Mouse (Mus musculus) mesoderm, embryonic 11.5 days (tissue): ENCODE measurements around the gene Ascc1.
A peak's percentile ranks its signal among the peaks of the same experiment; 100 is the strongest.

Experiments used
- DNase-seq: peaks from one replicate; pipeline ENCODE4 v3.0.0-alpha.2; 2012; ENCODE audit warnings: low read depth, low spot score

Gene Ascc1

DNA sequence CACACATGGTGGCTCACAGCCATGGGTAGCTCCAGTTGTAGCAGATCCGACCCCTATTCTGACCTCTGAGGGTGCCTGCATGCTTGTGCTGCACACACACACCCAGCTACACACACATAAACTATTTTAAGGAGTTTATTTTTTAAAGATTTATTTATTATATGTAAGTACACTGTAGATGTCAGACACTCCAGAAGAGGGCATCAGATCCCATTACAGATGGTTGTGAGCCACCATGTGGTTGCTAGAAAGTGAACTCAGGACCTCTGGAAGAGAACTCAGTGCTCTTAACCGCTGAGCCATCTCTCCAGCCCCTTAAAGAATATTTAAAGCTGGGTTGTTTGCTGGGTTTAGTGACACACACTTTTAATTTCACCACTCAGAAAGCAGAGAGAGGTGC is 16.7 kb downstream of the Ascc1 start:
- DNase-seq = no peak

DNA sequence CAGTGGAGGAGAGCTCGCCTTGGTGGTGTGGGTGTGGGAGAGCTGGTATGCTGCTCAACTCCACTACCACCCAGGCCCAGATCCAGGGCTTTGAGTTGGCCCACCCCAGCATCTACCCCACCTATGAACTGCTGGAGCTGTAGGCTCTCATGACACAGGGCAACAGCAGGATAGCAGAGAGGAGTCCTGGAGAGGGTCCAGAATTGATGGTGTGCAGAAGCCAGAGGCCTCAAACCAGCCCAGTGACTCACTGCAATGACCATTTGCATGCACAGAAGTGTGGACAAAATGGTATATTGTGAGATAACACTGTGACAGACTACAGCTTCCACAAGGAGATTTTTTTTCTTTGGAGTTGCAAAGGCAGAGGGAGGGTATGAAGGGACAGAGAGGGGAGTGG is 21.1 kb downstream of the Ascc1 start:
- no peak for DNase-seq

DNA sequence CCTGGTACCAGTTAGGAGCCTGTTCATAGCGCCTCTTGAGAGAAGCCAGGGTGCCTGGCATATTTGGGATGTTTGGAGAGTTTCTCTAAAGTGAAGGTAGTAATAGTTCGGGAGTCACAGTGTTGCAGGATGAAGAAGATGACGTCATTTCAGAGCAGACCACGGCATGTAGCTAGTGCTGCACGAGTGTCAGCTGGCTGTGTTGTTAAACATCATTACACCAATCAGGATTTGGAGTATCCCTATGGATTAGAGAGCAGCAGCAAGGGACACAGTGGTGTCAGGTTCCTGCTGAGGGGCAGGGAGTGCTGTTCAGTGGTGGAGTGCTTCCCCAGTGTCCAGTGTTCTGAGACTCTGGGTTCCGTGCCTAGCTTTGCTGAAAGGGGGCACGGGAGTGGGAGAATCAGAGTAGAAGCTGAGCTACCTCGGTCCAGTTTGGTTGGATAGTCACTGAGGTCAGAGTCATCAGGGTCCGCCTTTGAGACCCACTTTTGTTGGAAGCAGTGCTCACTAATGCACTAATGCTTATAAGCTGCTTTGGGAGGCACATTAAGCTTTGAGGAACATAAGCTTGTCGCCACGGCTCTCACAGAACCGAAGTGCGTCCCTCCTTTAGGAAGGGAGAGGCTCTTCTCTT is 24.3 kb downstream of the Ascc1 start:
- no peak for DNase-seq

DNA sequence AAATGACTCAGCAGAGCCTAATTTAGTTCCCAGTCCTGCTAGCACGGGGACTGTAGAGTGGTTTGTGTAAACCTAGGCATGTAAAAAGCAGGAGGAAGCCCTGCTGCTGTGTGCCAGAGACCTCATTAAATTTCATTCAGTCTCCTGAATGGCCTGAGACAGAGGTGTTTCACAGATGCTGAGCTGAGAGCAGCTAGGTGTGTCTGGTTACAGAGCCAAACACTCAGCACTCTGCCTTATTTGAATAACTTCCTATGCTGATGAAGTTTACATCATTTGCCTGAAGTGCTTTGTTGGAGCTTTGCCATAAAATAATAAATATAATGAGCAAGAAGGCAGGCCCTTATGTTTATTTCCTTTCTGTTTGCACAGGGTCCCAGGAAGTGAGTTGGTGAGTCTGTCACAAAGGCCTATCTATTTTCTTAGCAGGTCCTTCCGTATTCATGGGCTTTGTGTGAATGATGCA is 25.0 kb downstream of the Ascc1 start:
- DNase-seq = no peak

DNA sequence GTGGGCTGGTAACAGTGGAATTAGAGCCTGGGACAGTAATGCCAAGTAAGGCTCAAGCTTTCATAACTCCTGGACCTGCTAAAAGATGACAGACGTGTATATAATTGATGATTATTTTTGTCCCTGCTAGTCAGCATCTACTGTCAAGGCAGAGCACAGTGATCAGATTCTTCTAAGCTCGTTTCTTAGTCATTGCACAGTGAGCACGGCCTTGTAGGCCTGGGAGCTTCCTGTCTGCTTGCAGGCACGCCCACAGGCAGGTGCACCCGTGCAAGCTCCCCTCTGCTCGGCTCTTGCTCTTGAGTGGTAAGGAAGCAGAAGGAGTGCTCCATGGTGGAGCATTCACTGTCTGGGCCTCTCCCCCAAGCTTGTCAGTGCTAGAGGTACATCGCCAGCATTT is 25.6 kb downstream of the Ascc1 start:
- DNase-seq = no peak

DNA sequence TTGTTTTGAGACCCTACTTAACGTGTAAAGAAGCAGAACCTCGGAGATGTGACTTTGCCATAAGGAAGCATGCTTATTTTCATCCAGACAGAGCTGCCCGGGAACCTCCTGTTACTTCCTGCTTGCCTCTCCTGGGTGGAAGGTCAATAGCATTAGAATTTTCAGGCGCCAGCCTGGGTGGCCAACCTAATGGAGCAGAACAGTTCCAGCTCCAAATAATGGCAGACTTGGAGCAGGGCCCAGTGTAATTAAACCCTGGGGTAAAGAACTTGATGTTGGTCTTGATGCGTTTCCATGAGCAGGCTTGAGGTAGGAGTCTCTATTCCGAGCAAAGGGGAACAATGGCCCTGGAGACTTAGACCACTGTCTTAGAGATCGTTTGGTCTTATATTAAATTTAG is 26.4 kb downstream of the Ascc1 start:
- DNase-seq = no peak

DNA sequence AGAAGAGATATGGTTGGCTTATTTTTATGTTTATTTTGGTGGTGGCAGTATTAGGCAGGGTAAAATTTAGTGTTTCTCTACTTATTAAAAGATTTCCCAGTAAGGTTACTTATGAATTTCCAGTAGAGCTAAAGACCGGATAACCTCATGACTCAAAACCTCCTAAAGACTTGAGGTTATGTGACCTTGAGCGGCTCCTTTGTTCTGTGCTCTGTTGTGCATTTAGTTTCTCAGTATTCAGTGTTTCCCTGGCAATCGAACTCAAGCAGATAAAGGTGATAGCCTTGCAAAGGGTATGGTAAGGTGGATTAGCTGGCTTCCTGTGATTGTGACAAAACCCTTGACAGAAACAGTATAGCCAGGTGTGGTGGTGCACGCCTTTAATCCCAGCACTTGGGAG is 26.8 kb downstream of the Ascc1 start:
- DNase-seq = no peak

DNA sequence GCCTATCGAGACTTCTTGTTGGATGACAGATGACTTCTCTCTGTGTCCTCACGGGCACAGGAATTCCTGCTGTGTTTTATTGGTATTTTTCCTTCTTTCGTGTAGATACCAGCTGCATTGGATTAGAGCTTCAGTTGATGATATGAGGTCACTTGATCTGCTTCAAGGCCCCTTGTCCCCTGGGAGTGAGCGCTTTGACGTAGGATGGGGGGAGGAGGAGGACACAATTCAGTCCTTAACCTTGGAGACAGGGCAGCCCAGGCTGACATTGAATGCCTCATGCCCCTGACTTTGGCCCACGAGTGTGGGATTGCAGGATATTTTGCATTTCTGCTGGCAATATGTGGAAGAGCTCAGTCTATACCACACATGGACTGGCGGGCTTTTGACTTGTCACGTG is 29.0 kb downstream of the Ascc1 start:
- DNase-seq = peak; percentile 31

DNA sequence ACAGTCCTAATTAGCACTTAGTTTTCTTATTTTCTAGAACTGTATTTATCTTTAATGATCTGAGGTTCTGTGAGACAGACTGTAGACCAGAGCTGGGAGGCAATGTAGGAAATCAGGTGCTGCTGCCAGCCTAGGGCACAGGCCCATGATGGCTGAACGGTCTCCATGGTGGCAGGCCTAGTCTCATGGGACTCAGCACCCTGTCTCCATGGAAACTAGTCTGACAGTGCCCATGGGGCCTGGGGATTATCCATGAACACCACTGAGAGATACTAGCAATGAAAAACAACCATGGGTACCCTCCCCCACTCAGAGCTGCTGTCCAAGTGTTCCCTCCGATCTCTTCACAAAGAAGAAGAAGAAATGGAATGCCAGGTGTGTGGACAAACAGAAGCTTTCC is 29.4 kb downstream of the Ascc1 start:
- DNase-seq = no peak

DNA sequence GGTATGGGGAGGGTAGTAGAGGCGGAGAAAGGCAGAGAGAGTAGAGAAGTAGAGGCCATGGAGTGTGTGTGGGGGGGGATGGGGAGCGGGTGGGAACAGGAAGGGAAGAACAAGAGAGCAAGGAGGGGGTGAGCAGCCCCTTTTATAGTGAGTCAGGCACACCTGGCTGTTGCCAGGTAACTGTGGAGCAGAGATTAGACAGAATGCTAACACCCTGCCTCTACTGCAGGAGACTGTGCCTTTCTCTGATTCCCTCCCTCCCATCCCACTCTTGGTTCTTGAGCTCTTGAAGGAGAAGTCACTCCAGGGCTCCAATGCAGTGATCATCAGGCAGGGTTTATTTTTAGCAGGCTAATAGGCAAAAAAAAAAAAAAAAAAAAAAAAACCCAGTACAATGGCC is 30.0 kb downstream of the Ascc1 start:
- DNase-seq = no peak

DNA sequence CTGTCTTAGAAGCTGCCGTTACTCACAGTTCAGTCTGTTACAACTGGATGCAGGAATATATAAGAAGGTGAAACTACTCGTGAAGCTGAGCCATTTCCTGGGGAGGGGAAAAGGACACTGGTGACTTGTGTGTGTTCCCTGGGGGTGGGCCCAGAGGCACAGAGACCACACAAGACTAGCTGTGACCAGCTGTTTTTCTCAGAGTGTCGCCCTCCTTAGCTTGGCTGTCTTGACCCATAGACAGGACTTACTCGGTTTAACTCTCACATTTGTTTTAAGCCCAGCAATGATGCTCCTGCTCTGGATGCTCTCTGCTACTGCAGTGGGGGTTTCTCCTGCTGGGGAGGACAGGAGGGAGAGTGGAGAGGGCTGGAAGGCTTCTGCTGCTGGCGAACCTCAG is 30.5 kb downstream of the Ascc1 start:
- DNase-seq = no peak

DNA sequence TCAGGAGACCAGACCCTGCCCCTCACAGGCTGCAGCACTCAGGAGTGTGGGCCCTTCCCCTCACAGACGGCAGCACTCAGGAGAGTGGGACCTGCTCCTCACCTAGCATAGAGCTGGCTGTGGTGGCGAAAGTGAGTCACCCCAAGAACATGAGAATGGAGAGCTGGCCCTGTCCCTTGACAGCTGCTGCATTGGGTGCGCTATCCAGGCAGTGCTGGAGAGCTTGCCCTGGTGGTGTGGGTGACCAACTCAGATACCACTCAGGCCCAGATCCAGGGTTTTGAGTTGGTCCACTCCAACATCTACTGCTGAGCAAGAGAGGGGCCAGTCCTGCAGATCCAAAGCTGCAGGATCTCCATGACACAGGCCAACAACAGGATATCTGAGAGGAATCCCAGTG is 32.0 kb downstream of the Ascc1 start:
- DNase-seq = no peak

DNA sequence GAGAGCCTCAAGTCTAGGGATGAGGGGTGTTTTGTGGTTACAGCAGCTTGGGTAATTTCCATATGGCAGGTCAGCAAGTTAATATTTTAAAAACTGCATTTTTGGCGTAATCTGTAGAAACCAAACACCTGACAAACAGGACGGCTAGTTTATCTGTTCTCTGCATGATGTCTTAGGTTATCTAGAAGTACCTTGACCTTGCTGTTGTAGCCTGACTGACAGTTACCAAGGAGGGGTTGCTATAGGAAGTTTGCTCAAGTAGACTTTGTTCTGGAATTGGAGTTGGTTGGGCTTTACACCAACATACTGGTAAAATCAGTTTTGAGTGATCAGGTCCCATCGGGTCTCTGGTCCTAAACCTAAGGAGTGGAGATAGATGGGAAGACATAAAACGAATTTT is 33.1 kb downstream of the Ascc1 start:
- no peak for DNase-seq

DNA sequence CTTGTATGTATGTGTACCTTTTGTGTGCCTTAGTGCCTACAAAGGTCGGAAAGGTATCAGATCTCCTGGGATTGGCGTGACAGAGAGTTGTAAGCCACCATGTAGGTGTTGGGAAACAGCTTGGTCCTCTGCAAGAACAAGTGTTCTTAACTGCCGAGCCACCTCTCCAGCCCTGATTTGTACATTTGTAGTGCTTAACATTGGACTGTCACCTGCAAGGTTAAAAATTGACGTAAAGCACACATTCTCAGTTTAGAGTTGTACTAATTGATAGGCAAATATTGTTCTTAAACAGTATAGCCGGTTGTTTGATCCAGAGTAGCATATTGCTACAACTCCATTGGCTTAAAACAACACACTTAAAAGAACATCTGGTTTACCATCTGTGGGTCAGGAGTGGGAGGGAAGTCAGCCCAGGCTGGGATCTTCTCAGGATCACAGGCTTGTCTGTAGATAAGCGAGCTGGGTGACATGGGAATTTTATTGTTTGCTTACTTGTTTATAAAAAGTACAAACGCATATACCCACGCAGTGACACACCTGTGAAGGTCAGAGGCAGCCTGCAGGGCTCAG is 39.8 kb downstream of the Ascc1 start:
- DNase-seq = no peak

DNA sequence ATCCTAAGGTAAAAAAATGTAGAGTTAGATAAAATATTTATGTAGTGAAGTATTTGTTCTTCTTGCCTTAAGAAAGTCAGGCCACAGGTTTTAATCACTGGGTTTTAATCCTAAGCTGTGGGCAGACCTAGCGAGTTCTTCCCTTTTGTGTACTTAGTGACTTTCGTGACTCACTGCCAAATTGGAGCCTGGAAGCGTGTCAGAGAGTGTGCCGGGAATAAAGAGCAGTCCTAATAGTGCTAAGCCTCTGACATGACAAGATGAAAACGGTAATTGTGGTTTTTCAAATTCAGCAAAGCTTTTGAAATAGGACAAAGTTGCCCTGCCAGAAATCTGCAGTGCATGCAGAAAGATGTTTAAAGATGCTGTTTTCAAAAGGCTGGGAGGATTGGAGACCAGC is 44.1 kb downstream of the Ascc1 start:
- DNase-seq = no peak

DNA sequence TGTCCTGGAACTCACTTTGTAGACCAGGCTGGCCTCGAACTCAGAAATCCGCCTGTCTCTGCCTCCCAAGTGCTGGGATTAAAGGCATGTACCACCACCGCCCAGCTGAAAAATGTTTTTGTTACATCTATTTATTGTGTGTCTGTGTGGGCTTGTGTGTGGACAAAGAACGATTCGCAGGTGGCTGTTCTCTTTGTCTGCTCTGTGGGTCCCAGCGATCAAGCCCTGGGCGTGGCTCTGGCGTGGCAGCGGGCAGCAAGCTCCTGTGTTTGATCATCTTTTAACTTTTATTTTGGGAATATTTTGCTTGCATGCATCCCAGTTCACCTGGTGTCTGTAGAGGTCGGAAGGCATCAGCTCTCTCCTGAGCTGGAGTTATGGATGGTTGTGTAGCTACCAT is 48.0 kb downstream of the Ascc1 start:
- DNase-seq = no peak

DNA sequence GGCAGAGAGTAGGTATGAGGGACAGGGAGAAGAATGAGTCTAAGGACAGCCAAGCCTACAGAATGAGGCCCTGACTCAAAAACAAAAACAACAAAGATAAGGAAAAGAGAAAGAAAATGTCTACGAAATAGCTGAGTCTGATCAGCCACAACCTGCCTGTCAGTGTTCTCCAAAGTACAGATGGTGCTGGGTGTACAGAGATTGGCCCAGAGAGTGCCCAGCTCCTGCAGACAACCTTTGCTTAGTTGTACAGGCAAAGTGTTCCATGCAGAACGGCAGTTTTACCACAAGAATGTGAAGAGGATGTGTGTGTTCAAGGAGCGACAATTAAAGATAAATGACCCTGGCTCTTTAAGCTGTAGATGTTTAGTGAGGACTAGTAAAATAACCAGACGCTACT is 50.5 kb downstream of the Ascc1 start:
- no peak for DNase-seq

DNA sequence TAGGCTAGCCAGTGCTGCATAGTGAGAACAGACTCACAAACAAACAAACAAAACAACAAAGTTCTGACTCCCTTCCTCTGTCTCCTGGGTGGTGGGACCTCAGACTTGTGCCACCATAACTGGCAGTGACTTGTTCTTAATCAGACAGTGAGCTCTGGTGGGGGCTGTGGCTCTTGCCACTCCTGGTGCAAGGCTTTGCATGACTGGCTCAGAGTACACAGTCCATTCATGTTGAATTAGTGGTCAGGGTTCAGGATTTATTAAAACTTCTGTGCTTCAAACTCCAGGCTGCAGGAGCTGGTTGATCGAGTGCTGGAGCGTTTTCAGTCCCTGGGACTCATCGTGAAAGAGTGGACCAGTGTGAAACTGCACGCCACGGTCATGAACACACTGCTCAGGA is 59.6 kb downstream of the Ascc1 start:
- no peak for DNase-seq

DNA sequence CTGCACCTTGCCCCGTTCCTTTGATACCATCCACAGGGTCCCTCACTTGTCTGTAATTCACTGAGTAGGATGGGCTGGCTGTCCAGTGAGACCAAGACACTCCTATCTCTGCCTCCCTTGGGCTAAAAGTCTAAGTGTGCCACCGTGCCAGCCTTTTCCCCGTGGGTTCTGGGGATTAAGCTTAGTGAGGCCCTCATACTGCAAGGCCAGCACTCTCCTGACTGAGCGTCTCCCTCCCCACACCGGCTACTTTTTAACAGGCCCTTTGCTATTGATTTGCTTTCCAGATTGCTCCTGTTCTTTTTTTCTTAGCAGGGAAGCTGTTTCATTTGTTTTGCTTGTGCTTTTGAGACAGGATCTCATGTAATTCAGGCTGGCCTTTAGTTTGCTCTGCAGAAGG is 60.3 kb downstream of the Ascc1 start:
- no peak for DNase-seq

DNA sequence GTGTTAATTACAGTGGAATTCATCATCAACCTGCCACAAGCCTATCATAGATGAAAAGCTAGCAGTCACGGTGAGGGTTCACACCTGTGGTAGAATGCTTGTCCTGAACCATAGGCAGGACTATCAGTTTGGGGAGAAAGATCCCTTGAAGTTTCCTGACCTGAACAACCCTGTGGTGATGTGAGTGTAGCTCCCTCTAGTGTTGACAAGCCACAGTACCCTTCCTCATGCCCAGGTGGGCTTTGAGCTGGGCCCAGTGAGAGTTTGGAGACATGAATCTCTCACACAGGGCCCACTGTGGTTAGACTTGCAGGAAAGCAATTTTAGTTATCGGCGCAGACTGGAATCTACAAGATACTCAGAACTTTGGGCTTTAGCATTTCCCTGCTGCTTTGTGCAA is 63.9 kb downstream of the Ascc1 start:
- DNase-seq = peak; percentile 47

DNA sequence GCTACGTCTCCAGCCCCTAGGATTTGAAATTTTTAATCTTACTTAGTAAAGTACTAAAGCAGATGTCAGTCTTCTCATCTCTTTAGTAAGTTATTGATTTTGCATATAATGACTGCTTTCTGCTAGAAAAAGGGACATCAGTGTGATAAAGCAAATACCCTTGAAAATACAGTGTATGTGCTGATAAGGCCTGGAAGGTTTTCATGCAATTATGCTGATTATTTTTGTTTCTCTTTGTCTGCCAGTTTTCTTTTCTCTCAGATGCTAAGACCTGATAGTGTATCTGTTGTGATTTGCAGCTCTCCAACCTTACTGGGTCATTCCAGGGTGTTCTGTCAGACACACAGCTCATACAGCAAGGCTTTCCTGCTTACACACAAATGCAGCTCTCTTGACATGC is 72.6 kb downstream of the Ascc1 start:
- no peak for DNase-seq

DNA sequence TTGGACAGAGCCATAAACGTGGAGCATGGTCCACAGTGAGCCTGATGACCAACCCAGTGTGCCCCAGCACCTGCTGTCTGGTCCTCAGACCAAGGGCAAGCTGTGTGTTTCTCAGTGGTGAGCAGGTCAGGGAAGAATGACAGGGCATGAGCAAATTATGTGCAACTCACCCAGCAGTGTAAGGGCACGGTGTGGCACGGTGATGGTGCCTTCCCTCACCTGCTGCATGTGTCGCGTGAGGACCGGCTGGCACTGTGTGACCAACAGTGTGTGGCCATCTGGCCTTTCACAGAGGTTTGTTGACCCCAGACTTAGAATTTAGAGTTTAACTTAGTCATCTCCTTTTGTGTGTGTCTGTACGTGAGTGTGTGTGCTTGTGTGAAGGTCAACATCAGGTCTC is 74.6 kb downstream of the Ascc1 start:
- DNase-seq = no peak

DNA sequence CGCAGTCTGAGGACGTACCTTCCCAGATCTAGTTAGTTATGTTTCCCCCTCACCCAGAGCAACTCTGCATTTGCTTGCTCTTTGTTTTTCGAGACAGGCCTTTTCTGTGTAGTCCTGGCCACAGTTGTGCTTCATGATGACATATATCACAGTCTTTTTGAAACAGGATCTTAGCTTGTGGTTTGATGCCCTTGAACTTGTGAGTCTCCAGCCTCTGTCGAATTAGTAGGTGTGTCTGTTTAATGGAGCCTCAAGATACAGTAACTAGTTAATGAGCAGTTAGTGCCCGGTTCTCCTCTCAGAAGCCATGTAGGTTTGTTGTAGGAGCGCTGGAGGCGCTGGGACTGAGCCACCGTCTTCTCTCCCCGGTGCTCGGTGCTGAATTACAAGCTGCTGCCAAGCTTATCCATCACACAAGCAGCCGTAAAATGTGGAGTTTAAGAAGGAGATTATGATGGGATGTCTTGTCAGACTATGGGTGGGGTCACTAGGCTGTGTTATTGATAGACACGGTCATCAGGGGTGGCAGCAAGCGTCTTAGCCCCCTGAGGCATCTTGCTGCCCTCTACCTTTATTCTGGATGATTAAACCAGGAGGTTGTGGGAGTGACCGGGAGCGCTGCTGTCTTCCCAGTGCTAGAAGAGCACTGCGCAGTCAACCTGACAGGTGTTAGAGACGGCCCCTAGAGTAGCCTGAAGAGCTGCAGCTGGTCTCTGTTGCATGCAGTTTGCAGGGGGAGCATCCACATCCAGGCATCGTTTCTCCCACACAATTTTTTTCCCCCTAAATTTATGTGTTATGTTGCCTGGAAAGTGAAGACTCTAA is 75.3 kb downstream of the Ascc1 start:
- no peak for DNase-seq
